Mouse (Mus musculus) E14TG2a.4 (cell line): ENCODE measurements around the gene Srrm3.

Experiments used
- H3K27me3 ChIP-seq: 2 replicates; pipeline ENCODE4 v1.6.1; 2014; ENCODE audit warnings: low read length, control low read depth; ENCODE audit not compliant: insufficient read depth
- H3K36me3 ChIP-seq: 2 replicates; pipeline ENCODE4 v1.6.1; 2014; ENCODE audit warnings: low read length, control low read depth; ENCODE audit not compliant: insufficient read depth
- H3K4me1 ChIP-seq: replicated peaks from 2 replicates; pipeline ENCODE4 v1.6.1; 2014; ENCODE audit warnings: low read depth, low read length, control low read depth
- H3K4me3 ChIP-seq: replicated peaks from 2 replicates; pipeline ENCODE4 v1.5.1; 2014; ENCODE audit warnings: mild to moderate bottlenecking, low read length
- H3K9me3 ChIP-seq: 2 replicates; pipeline ENCODE4 v1.6.1; 2014; ENCODE audit warnings: low read length, control low read depth
- CTCF ChIP-seq: conservative IDR thresholded peaks from 2 replicates; pipeline ENCODE4 v1.5.1; 2014; ENCODE audit warnings: low read length
- NANOG ChIP-seq: IDR thresholded peaks from 2 replicates; pipeline ENCODE4 v1.6.1; 2014; ENCODE audit warnings: borderline replicate concordance, low read length, mixed read lengths
- POU5F1 ChIP-seq: IDR thresholded peaks from 2 replicates; pipeline ENCODE4 v1.6.1; 2014; ENCODE audit warnings: low read length, borderline replicate concordance

Gene Srrm3

GRCm38 (mm10) chr5:135890920-135891319, 84.2 kb downstream of the Srrm3 start:
- Histone ChIP-seq H3K36me3 (peaks cover 3% of the 10 kb centered on the region; the same call in 1 of the 2 replicates), H3K4me3 (peak overlapping the region; percentile 8), H3K27me3 (no peaks in the 10 kb centered on the region), H3K4me1 (peaks cover 71% of the 10 kb centered on the region), H3K9me3 (no peaks in the 10 kb centered on the region)
- no peak for TF ChIP-seq POU5F1
- TF ChIP-seq NANOG, result no peak
- no peak for TF ChIP-seq CTCF

- peaks cover 3% of the 10 kb centered on the region; the same call in 1 of the 2 replicates for H3K36me3 ChIP-seq
- H3K27me3 ChIP-seq, result no peaks in the 10 kb centered on the region
- H3K9me3 ChIP-seq, result no peaks in the 10 kb centered on the region
- TF ChIP-seq CTCF, result no peak
- TF ChIP-seq POU5F1, result no peak
- TF ChIP-seq NANOG, result no peak
- H3K4me3 ChIP-seq, result peak overlapping the region; percentile 52
- peaks cover 74% of the 10 kb centered on the region for H3K4me1 ChIP-seq
These were observed 86.1 kb downstream of the Srrm3 start for GRCm38 (mm10) chr5:135892589-135893351.

DNA sequence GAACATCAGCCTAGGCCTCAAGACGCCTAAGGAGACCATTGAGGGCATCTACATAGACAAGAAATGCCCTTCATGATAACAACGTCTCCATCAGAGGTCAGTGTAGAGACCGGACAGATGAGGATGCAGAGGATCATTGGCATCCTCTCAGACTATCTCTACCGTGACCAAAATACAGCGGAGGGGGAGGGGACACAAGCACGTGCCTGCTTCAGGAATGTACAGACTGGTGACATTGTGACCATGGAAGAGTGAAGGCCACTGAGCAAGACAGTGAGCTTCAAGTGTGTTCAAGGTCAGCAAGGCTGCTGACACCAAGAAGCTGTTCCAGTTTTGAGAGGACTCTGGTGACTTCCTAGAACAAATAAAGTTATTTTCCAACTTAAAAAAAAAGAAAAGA, 88.3 kb downstream of the Srrm3 start:
- no peak for TF ChIP-seq CTCF
- no peak for TF ChIP-seq NANOG
- TF ChIP-seq POU5F1, result no peak

DNA sequence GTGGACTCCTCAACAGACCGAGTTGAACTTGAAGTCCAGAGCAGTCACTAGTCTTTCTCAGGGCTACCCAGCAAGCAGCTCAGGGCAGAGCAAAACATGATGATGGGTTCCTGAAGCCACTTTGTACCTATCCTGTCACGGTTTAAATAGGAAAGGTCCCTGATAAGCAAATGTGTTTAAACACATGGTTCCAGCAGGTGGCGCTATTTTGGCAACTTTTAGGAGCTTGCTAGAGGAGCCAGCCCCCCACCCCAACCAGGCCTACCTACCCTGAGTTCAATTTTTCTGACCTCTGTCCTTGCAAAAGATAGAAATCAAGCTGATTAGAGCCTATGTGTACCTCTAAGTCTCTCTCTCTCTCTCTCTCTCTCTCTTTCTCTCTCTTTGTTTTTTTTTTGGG, 91.3 kb downstream of the Srrm3 start:
- H3K27me3 ChIP-seq, result no peaks in the 10 kb centered on the region
- peak; percentile 68 for TF ChIP-seq CTCF
- no peak for TF ChIP-seq NANOG
- H3K36me3 ChIP-seq, result no peaks in the 10 kb centered on the region
- peaks cover 72% of the 10 kb centered on the region for H3K4me1 ChIP-seq
- no peaks in the 10 kb centered on the region for H3K9me3 ChIP-seq
- H3K4me3 ChIP-seq, result no peak overlapping the region

More for the DNA sequence above, 88.3 kb downstream of the Srrm3 start:
- peaks cover 79% of the 10 kb centered on the region for H3K4me1 ChIP-seq
- no peaks in the 10 kb centered on the region for H3K27me3 ChIP-seq
- no peaks in the 10 kb centered on the region for H3K36me3 ChIP-seq
- H3K4me3 ChIP-seq, result no peak overlapping the region
- no peaks in the 10 kb centered on the region for H3K9me3 ChIP-seq

DNA sequence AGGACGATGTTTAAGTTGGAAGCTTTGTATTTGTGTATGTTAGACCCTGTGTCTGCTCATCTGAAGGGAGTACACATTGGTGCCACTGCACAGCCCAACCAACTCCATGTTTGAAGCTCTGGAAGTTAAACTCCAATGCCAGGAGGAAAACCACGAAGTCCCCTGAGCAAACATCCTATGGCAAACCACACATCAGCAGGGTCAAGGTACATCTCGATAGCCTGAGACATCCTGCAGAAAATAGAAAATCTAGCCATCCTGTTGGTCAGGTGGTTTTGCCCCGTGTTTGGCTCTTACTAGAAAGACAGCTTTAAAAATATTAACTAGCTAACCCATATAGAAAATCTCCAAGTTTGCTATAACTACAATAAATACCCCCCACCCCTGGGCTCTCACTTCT, 92.3 kb downstream of the Srrm3 start:
- TF ChIP-seq NANOG, result no peak
- no peak for TF ChIP-seq CTCF
- no peak for TF ChIP-seq POU5F1
- Histone ChIP-seq H3K4me1 (peaks cover 73% of the 10 kb centered on the region), H3K4me3 (no peak overlapping the region), H3K27me3 (no peaks in the 10 kb centered on the region), H3K9me3 (no peaks in the 10 kb centered on the region), H3K36me3 (no peaks in the 10 kb centered on the region)

GRCm38 (mm10) chr5:135899833-135900232, 93.1 kb downstream of the Srrm3 start:
- Histone ChIP-seq H3K9me3 (no peaks in the 10 kb centered on the region), H3K4me3 (no peak overlapping the region), H3K36me3 (peaks cover 8% of the 10 kb centered on the region), H3K27me3 (no peaks in the 10 kb centered on the region), H3K4me1 (peaks cover 77% of the 10 kb centered on the region)
- TF ChIP-seq CTCF (no peak), POU5F1 (no peak), NANOG (no peak)

DNA sequence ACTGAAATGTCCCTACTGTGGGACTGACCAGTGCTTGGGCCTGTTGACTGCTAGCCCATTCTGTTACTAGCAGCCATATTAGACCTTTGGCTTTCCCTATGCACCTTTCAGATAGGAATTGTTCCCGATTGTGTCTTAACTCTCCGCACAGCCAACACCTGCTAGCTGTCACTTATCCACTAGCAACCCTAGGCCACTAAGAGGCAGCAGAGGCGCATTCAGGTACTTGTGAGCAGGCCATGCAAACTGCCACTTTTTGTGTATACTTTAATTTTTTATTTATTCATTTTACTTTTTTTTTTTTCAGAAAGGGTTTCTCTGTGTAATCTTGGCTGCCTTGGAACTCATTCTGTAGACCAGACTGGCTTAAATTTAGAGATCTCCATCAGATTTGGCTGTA, 94.0 kb downstream of the Srrm3 start:
- Histone ChIP-seq H3K4me1 (peaks cover 82% of the 10 kb centered on the region), H3K36me3 (peaks cover 17% of the 10 kb centered on the region), H3K9me3 (no peaks in the 10 kb centered on the region), H3K4me3 (no peak overlapping the region), H3K27me3 (no peaks in the 10 kb centered on the region)
- TF ChIP-seq CTCF, result no peak
- TF ChIP-seq POU5F1, result no peak

DNA sequence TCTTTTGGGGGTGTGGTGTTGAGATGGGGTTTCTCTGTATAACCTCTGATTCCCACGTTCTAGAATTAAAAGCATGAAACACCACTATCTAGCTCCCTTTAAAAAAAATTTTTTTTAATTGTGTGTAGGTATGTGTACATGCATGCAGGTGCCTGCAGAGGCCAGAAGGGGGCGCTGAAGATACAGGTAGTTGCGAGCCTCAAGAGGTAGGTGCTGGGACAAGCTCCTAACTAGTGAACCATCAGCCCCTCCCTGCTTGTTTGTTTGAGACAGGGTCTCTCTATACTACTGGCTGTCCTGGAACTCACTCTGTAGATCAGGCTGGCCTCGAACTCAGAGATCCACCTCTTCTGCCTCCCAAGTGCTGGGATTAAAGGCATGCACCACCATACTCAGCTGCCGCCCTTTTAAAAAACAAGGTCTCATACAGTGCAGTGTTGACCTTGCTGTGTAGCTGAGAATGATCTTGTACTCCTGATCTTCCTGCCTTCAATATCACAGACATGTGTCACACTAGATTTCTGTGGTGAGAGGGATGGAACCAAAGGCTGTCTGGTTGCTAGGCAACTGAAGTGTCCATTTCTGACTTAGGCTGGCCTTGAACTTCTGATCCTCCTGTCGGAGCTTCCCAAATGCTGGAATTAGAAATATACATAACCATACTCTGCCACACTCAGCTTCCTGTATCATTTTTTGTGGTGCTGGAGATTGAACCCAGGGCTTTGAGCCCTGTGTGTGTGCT, 94.8 kb downstream of the Srrm3 start:
- TF ChIP-seq NANOG (no peak), POU5F1 (no peak), CTCF (peak; percentile 90)
- Histone ChIP-seq H3K27me3 (no peaks in the 10 kb centered on the region), H3K36me3 (peaks cover 25% of the 10 kb centered on the region), H3K4me3 (no peak overlapping the region), H3K9me3 (no peaks in the 10 kb centered on the region), H3K4me1 (peaks cover 85% of the 10 kb centered on the region)

GRCm38 (mm10) chr5:135903058-135903457, 96.4 kb downstream of the Srrm3 start:
- Histone ChIP-seq H3K4me1 (peaks cover 87% of the 10 kb centered on the region), H3K27me3 (no peaks in the 10 kb centered on the region), H3K9me3 (no peaks in the 10 kb centered on the region), H3K36me3 (peaks cover 40% of the 10 kb centered on the region), H3K4me3 (peak overlapping the region; percentile 72)
- no peak for TF ChIP-seq CTCF
- no peak for TF ChIP-seq POU5F1
- TF ChIP-seq NANOG, result no peak
